Mouse (Mus musculus) intestine, postnatal 0 days (tissue): ENCODE measurements around the gene Smco2. TPM values are rescaled to one million over a fixed set of nuclear protein-coding genes. Genes with fewer than 3 reads are reported as not detected.

Experiments used
- ATAC-seq: fragments of 200-750 bp; cut with Nextera tagmentation; 2 replicates; pipeline ENCODE4 v1.8.0; 2017; ENCODE audit warnings: mild to moderate bottlenecking, moderate TSS enrichment, moderate library complexity
- H3K27ac ChIP-seq: fragments of 300-500 bp; sonication (generic); 2 replicates; pipeline ENCODE4 v1.5.1; 2014; ENCODE audit warnings: mild to moderate bottlenecking, low read depth, low read length, moderate library complexity
- H3K27me3 ChIP-seq: fragments of 300-500 bp; sonication (generic); replicated peaks from 2 replicates; pipeline ENCODE4 v1.6.1; 2014; ENCODE audit warnings: low read length, mixed read lengths; ENCODE audit not compliant: control insufficient read depth, insufficient read depth
- H3K36me3 ChIP-seq: fragments of 300-500 bp; sonication (generic); 2 replicates; pipeline ENCODE4 v1.6.1; 2014; ENCODE audit warnings: mild to moderate bottlenecking, moderate library complexity; ENCODE audit not compliant: control insufficient read depth, insufficient read depth
- H3K4me1 ChIP-seq: fragments of 300-500 bp; sonication (generic); replicated peaks from 2 replicates; pipeline ENCODE4 v1.6.1; 2014; ENCODE audit warnings: antibody characterized with exemption, low read length, mixed read lengths; ENCODE audit not compliant: control insufficient read depth, insufficient read depth
- H3K4me2 ChIP-seq: fragments of 300-500 bp; sonication (generic); replicated peaks from 2 replicates; pipeline ENCODE4 v1.6.1; 2014; ENCODE audit warnings: low read depth, mild to moderate bottlenecking, moderate library complexity
- H3K4me3 ChIP-seq: fragments of 300-500 bp; sonication (generic); 2 replicates; pipeline ENCODE4 v1.5.1; 2014; ENCODE audit warnings: low read depth, low read length
- H3K9ac ChIP-seq: fragments of 300-500 bp; sonication (generic); 2 replicates; pipeline ENCODE4 v1.6.1; 2014; ENCODE audit warnings: mild to moderate bottlenecking, low read depth, low read length
- H3K9me3 ChIP-seq: fragments of 300-500 bp; sonication (generic); 2 replicates; pipeline ENCODE4 v1.6.1; 2016; ENCODE audit warnings: mixed run types; ENCODE audit not compliant: control insufficient read depth
- CTCF ChIP-seq: sonication (generic); IDR thresholded peaks from 2 replicates; pipeline ENCODE4 v1.5.1; 2016; ENCODE audit warnings: low read depth, mild to moderate bottlenecking, control low read depth, antibody characterized with exemption, moderate library complexity
- WGBS: fragments of 180-500 bp; shearing (Covaris S2); extraction: QIAGEN DNeasy Blood & Tissue Kit; methylation state at CpG from one replicate; pipeline ENCODE4 v1.1.7; 2014; 5-methylcytosine and 5-hydroxymethylcytosine counted together
- polyA plus RNA-seq: library from polyadenylated mRNA; unstranded; fragments of >200 nt; fragmentation: Nextera tagmentation; extraction: Ambion mirVana; gene quantifications from 2 replicates; pipeline ENCODE4 v1.2.1, GENCODE M21; 2015

Smco2 gene
- polyA plus RNA-seq, 1 experiment from 2014 or later, result not detected

DNA sequence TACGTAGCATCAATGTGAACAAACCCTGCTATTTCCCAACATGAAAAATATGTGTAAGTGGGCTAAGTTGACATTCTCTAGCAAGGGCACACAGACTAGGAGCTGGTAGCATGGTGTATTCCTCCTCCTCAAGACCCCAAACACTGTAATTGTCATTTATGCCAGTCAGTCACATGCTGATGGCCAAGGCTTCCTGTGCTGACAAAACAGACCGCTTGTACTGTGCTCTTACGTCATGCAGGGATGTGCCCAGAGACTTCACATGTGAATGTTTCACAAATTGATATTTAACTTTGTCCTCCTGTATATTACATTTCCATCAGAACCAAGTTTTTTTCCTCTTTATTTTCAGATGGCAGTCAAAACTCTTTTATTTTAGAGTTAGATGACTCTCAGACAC, 67.5 kb downstream of the Smco2 start:
- Histone ChIP-seq H3K9me3 (no peaks in the 10 kb centered on the region), H3K4me2 (no peak overlapping the region), H3K4me3 (no peak overlapping the region), H3K27me3 (no peaks in the 10 kb centered on the region), H3K36me3 (no peaks in the 10 kb centered on the region), H3K9ac (no peak overlapping the region), H3K27ac (no peak overlapping the region), H3K4me1 (no peaks in the 10 kb centered on the region; the same call in none of the 2 replicates)
- 68% methylated on average over 3 of the region's 3 CpGs for WGBS
- TF ChIP-seq CTCF, result no peak
- ATAC-seq, result no peak

DNA sequence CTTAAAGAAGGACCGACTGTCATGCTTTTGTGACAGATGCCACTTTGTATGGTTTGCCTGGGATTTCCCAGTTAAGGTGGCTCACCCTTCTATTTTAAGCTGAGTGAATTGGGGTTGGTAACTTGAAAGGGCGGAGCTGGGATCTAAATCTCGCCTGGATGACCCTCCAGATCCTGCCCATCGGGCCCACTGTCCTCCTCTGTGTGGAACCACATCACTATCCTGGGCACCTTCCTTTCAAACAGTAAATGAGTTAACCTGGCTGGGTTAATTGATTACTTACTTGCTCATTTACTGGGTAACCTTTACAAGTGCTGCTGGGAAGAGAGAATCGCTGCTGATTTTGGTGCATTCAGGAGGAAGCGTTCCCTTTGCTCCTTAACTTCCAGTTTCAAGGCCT, 68.4 kb downstream of the Smco2 start:
- no peak overlapping the region for H3K4me2 ChIP-seq
- H3K27me3 ChIP-seq, result no peaks in the 10 kb centered on the region
- no peak for ATAC-seq
- no peak overlapping the region for H3K4me3 ChIP-seq
- TF ChIP-seq CTCF, result no peak
- WGBS, result 93% methylated on average over 6 of the region's 6 CpGs
- no peak overlapping the region for H3K27ac ChIP-seq
- no peaks in the 10 kb centered on the region for H3K9me3 ChIP-seq
- no peaks in the 10 kb centered on the region for H3K4me1 ChIP-seq
- no peaks in the 10 kb centered on the region for H3K36me3 ChIP-seq
- H3K9ac ChIP-seq, result no peak overlapping the region

Other genes with a start within 250 kb of the Smco2 start
- gene Med21, start 207.6 kb upstream of the Smco2 start, polyA plus RNA-seq, result 87.5 and 87.6 TPM in 2 replicates
- 58.7 and 61.9 TPM in 2 replicates for gene Tm7sf3, start 207.3 kb upstream of the Smco2 start, polyA plus RNA-seq
- gene Stk38l, start 125.1 kb upstream of the Smco2 start, polyA plus RNA-seq, result 11.6 and 13.4 TPM in 2 replicates
- 0.52 and 0.76 TPM in 2 replicates for gene Arntl2, start 54.0 kb upstream of the Smco2 start, polyA plus RNA-seq
- 32.3 and 32.4 TPM in 2 replicates for gene Ppfibp1, start 38.4 kb downstream of the Smco2 start, polyA plus RNA-seq
- gene 1700034J05Rik, start 104.3 kb downstream of the Smco2 start, polyA plus RNA-seq, result 0.24 TPM in 1 of 2 replicates, not detected in the other
- gene Rep15, start 182.5 kb downstream of the Smco2 start, polyA plus RNA-seq, result 10.4 and 11.7 TPM in 2 replicates
- 89.1 and 97.3 TPM in 2 replicates for gene Mrps35, start 192.7 kb downstream of the Smco2 start, polyA plus RNA-seq
- 1.0 and 1.4 TPM in 2 replicates for gene Mansc4, start 236.9 kb downstream of the Smco2 start, polyA plus RNA-seq
- 3.2 and 3.6 TPM in 2 replicates for gene Klhl42, start 241.3 kb downstream of the Smco2 start, polyA plus RNA-seq